Mouse (Mus musculus) brain, embryonic 14.5 days (tissue): ENCODE results near the gene Arid5a.

Experiments used
- CTCF ChIP-seq: fragments of 200-500 bp; IDR thresholded peaks from 2 replicates; pipeline ENCODE4 v1.5.1; 2012; ENCODE audit warnings: inconsistent platforms, mild to moderate bottlenecking, moderate library complexity, borderline replicate concordance; ENCODE audit not compliant: insufficient read depth, insufficient read length; ENCODE audit errors: extremely low read depth
- POLR2A ChIP-seq: fragments of 200-500 bp; IDR thresholded peaks from 2 replicates; pipeline ENCODE4 v1.6.1; 2012; ENCODE audit warnings: mild to moderate bottlenecking, inconsistent platforms, borderline replicate concordance; ENCODE audit not compliant: poor library complexity, insufficient read depth, insufficient read length, severe bottlenecking; ENCODE audit errors: extremely low read depth

GRCm38 (mm10) chr1:36273288-36273687 lies 34.2 kb upstream of the Arid5a start:
- TF ChIP-seq CTCF (no peak), POLR2A (no peak)
